Mouse (Mus musculus): ENCODE results near the gene Arl6. TPM values are rescaled to one million over a fixed set of nuclear protein-coding genes. Genes with fewer than 3 reads are reported as not detected.

Gene Arl6
- polyA plus RNA-seq, 1 experiment from 2014 or later = 24.1 TPM

DNA sequence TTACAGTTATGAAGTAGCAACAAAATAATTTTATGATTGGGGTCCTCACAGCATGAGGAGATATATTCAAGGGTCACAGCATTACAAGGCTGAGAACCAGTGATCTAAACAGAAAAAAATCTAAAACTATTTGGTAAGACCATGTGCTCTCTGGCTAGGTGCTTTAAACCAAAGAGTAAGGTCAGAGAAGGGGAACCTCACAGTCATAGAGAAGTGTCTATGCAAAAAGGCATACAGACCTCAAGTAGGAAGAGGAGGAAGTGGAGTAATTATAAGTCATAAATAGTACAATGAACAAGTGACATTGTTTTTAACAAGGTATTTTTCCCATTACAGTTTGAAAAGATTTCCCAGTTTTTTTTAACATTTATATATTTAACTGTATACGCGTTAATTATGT lies 17.6 kb downstream of the Arl6 start:
- H3K4me2 ChIP-seq (ENCODE audit: low read length) = no peak overlapping the region
- H3K4me1 ChIP-seq (replicated peaks; ENCODE audit: control insufficient read depth, insufficient read depth, low read length) = no peaks in the 10 kb centered on the region
- H3K27me3 ChIP-seq (replicated peaks; ENCODE audit: control insufficient read depth, insufficient read depth, low read length) = no peaks in the 10 kb centered on the region
- no peak overlapping the region for H3K9ac ChIP-seq (ENCODE audit: low read length)
- H3K9me3 ChIP-seq (ENCODE audit: control insufficient read depth, low read length) = no peaks in the 10 kb centered on the region
- 94% methylated on average over 2 of the region's 2 CpGs for WGBS
- no peak for ATAC-seq (replicated peaks; ENCODE audit: low FRiP score, low TSS enrichment, low read depth)
- H3K36me3 ChIP-seq (ENCODE audit: control insufficient read depth, insufficient read depth, low read length) = no peaks in the 10 kb centered on the region
- H3K4me3 ChIP-seq (ENCODE audit: low read depth, low read length) = no peak overlapping the region
- no peak for DNase-seq (ENCODE audit: low spot score)
- no peak overlapping the region for H3K27ac ChIP-seq (ENCODE audit: low read depth)

- H3K4me3 ChIP-seq (ENCODE audit: low read depth, low read length) = no peak overlapping the region
- WGBS = 31% methylated on average over 3 of the region's 3 CpGs
- H3K4me1 ChIP-seq (replicated peaks; ENCODE audit: control insufficient read depth, insufficient read depth, low read length) = no peaks in the 10 kb centered on the region
- H3K9me3 ChIP-seq (ENCODE audit: control insufficient read depth, low read length) = no peaks in the 10 kb centered on the region
- no peaks in the 10 kb centered on the region for H3K36me3 ChIP-seq (ENCODE audit: control insufficient read depth, insufficient read depth, low read length)
- H3K9ac ChIP-seq (ENCODE audit: low read length) = no peak overlapping the region
- H3K27me3 ChIP-seq (replicated peaks; ENCODE audit: control insufficient read depth, insufficient read depth, low read length) = no peaks in the 10 kb centered on the region
- H3K4me2 ChIP-seq (ENCODE audit: low read length) = no peak overlapping the region
- H3K27ac ChIP-seq (ENCODE audit: low read depth) = no peak overlapping the region
- DNase-seq (ENCODE audit: low spot score) = no peak
- no peak for ATAC-seq (replicated peaks; ENCODE audit: low FRiP score, low TSS enrichment, low read depth)
These were observed 22.0 kb downstream of the Arl6 start for GRCm38 (mm10) chr16:59617167-59617566.

DNA sequence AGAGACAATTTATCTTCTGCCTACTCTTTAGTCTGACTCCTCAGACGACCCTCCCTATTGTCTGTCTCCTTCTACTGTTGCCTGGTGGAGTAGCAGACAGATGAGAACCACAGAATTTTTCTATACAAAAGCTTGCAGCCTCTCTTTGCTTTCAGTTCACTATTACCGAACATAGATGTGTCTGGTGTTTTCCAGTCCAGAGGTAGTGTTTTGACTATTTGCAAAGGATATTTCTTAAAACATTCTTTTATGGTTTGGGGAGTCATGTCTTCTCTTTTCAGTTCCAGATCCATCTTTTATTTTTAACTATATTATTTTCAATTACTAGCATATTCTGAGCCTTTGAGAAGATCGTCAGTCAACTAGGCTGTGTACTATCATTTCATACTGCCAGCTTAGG lies 23.5 kb downstream of the Arl6 start:
- DNase-seq (ENCODE audit: low spot score) = no peak
- H3K9me3 ChIP-seq (ENCODE audit: control insufficient read depth, low read length) = no peaks in the 10 kb centered on the region
- no peak overlapping the region for H3K4me2 ChIP-seq (ENCODE audit: low read length)
- H3K27ac ChIP-seq (ENCODE audit: low read depth) = no peak overlapping the region
- H3K36me3 ChIP-seq (ENCODE audit: control insufficient read depth, insufficient read depth, low read length) = no peaks in the 10 kb centered on the region
- ATAC-seq (replicated peaks; ENCODE audit: low FRiP score, low TSS enrichment, low read depth) = no peak
- H3K9ac ChIP-seq (ENCODE audit: low read length) = no peak overlapping the region
- no peak overlapping the region for H3K4me3 ChIP-seq (ENCODE audit: low read depth, low read length)
- WGBS = 76% methylated on average over 3 of the region's 3 CpGs
- H3K27me3 ChIP-seq (replicated peaks; ENCODE audit: control insufficient read depth, insufficient read depth, low read length) = no peaks in the 10 kb centered on the region
- no peaks in the 10 kb centered on the region for H3K4me1 ChIP-seq (replicated peaks; ENCODE audit: control insufficient read depth, insufficient read depth, low read length)

DNA sequence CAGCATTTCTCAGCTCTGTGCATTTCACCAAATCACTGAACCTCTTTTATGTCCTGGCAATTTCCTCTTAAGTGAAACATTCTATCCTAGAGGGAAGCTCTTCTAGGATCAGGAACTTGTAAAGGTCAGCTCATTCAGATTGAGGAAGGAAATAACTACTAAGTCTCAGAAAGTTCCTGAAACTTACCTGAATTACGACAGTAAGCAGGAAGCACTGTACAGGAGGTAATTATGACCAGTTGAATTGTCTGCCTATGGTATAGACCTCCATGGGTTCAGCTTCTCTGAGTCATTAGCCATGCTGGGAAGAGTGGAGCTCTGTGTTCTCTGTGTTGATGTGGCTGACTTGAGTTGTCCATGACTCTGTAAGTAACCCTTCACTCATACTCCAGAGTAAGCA lies 28.4 kb downstream of the Arl6 start:
- Histone ChIP-seq H3K36me3 (ENCODE audit: control insufficient read depth, insufficient read depth, low read length) (no peaks in the 10 kb centered on the region), H3K27ac (ENCODE audit: low read depth) (no peak overlapping the region), H3K27me3 (replicated peaks; ENCODE audit: control insufficient read depth, insufficient read depth, low read length) (no peaks in the 10 kb centered on the region), H3K4me1 (replicated peaks; ENCODE audit: control insufficient read depth, insufficient read depth, low read length) (no peaks in the 10 kb centered on the region), H3K4me3 (ENCODE audit: low read depth, low read length) (no peak overlapping the region), H3K4me2 (ENCODE audit: low read length) (no peak overlapping the region), H3K9ac (ENCODE audit: low read length) (no peak overlapping the region), H3K9me3 (ENCODE audit: control insufficient read depth, low read length) (no peaks in the 10 kb centered on the region)
- 83% methylated on average over 1 of the region's 1 CpGs for WGBS
- ATAC-seq (replicated peaks; ENCODE audit: low FRiP score, low TSS enrichment, low read depth) (no peak), DNase-seq (ENCODE audit: low spot score) (no peak)

DNA sequence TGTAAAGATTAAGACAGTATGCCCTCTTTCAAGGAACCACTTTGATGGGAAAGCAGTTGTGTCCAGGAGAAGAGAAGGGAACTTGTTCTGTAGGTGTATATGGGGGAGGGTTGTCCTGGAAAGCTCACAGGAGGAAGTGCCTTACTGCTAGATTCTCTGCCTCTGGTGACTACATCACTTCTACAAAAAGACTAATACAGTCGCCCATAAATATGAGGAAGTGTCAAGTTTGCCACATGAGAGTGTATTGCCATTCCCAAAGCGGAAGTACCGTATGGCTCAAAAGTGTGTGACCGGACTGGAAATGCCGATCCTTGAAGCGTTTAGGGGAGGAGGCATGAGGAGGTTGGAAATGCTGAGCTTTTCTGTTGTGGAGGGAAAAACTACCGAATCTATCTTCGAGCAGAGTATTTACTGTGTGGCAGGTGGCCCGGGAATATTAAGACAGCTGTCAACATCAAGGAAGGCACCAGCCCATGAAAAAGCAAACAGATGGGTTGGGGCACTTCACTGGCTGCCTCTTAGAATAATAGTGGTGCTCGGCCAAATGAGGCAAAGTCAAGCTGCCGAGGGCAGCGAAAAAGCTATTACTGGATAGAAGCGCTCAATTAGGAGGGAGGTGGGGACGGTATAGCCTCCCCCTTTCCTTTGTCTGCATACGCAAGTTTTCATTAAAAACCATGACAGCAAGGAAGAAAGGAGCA lies 35.0 kb downstream of the Arl6 start:
- DNase-seq (ENCODE audit: low spot score) (no peak), ATAC-seq (replicated peaks; ENCODE audit: low FRiP score, low TSS enrichment, low read depth) (no peak)
- no peak overlapping the region for H3K4me2 ChIP-seq (ENCODE audit: low read length)
- no peaks in the 10 kb centered on the region for H3K36me3 ChIP-seq (ENCODE audit: control insufficient read depth, insufficient read depth, low read length)
- H3K9ac ChIP-seq (ENCODE audit: low read length) = no peak overlapping the region
- WGBS = 76% methylated on average over 15 of the region's 15 CpGs
- no peaks in the 10 kb centered on the region for H3K27me3 ChIP-seq (replicated peaks; ENCODE audit: control insufficient read depth, insufficient read depth, low read length)
- H3K4me3 ChIP-seq (ENCODE audit: low read depth, low read length) = no peak overlapping the region
- H3K9me3 ChIP-seq (ENCODE audit: control insufficient read depth, low read length) = no peaks in the 10 kb centered on the region
- no peak overlapping the region for H3K27ac ChIP-seq (ENCODE audit: low read depth)
- peaks cover 5% of the 10 kb centered on the region; the same call in 1 of the 2 replicates for H3K4me1 ChIP-seq (replicated peaks; ENCODE audit: control insufficient read depth, insufficient read depth, low read length)

DNA sequence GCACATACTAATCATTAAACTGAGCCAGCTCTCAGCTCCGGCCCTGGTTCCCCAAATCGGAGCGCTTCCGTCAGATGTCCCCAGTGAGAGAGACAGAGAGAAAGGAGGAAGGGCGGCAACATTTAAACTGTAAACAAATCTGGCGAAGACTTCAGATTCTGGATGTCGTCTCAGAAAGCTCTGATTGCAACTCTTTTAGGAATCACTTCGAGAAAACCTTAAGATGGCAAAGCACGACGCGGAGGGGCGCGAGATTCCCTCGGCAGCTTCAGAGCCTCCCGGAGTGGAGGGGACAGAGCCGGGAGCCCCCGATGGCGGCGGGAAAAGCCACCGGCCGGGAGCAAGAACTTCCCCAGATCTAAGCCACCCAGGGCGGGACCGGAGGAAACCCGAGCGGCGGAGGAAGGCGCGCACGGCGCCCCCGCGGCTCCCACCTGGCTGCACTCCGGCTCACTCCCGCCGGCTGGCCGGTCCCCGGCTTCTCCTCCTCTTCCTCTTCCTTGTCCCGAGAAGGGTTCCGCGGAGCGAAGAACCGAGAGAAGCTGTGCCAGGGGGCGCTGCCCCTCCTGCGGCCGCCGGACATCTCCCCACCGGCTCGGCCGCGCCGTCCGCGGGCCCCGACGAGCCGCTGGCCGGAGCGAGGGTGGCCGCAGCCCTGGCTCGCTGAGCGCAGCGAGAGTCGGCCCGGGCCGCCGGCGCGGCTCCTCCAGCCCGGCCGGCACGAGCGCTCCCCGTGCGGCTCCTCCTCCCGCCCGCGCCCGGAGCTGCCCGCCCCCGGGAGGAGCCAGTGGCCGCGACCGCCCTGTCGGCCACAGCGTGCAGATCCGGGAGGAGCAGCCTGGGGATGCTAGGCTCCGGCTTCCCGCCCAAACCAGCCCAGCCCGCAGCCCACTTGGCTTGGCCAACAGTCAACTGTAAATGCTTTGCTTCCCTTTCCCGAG lies 38.6 kb downstream of the Arl6 start, which contains the start of gene Crybg3:
Gene Crybg3, minus strand, starts transcription at position 669 of the 941 bp plus-strand sequence.
- peak; percentile 85 for DNase-seq (ENCODE audit: low spot score)
- Histone ChIP-seq H3K36me3 (ENCODE audit: control insufficient read depth, insufficient read depth, low read length) (no peaks in the 10 kb centered on the region), H3K4me2 (ENCODE audit: low read length) (peak within 1 kb of the TSS; percentile 56), H3K4me3 (ENCODE audit: low read depth, low read length) (peak within 1 kb of the TSS; percentile 73), H3K27me3 (replicated peaks; ENCODE audit: control insufficient read depth, insufficient read depth, low read length) (no peaks in the 10 kb centered on the region), H3K27ac (ENCODE audit: low read depth) (peak within 1 kb of the TSS; percentile 90), H3K9ac (ENCODE audit: low read length) (peak within 1 kb of the TSS; percentile 89), H3K9me3 (ENCODE audit: control insufficient read depth, low read length) (no peaks in the 10 kb centered on the region), H3K4me1 (replicated peaks; ENCODE audit: control insufficient read depth, insufficient read depth, low read length) (peaks cover 8% of the 10 kb centered on the region)
- under 1% methylated on average over 66 of the region's 90 CpGs for WGBS
- ATAC-seq (replicated peaks; ENCODE audit: low FRiP score, low TSS enrichment, low read depth) = peak; percentile 98

DNA sequence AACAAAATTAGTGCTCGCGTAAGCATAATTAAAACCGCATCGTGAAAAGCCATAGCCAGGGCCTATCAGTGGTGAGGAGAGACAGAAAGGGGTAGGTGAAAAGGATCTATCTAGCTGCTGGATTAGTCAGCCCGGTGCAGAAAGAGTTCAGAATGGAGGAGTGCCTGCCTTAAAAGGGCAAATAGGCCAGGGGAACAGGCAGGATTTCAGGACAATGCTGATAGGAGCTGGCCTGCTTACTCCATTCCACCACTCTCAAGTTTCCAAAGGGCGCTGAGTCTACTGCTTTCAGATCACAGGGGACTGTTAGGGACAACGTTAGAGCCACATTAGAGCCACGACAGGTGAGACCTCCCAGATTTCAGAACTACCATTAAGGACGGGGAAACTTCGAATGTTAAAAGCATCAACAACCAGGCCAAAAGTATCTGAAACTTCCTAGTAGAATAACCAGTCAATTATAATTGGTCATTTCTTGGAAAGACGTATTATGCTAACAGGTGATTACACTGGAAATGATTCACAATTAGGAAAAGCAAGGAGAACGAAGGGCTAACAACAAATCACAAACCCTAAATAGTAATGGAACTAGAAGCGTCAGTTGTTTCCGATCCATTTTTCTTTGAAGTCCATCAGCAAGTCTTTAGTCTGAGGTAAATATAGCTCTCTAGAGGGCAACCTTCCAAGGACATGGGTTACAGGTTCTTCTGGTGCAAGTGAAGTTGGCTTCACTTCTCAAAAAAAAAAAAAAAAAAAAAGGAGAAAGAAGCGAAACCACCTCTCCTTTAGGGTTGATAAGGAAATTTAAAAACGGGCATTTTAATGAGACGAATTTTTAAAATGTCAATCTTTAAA lies 39.6 kb downstream of the Arl6 start:
- H3K27ac ChIP-seq (ENCODE audit: low read depth) = no peak overlapping the region; the same call in 1 of the 2 replicates
- H3K4me2 ChIP-seq (ENCODE audit: low read length) = peak overlapping the region; percentile 56
- ATAC-seq (replicated peaks; ENCODE audit: low FRiP score, low TSS enrichment, low read depth) (no peak), DNase-seq (ENCODE audit: low spot score) (no peak)
- 25% methylated on average over 17 of the region's 17 CpGs for WGBS
- no peaks in the 10 kb centered on the region for H3K9me3 ChIP-seq (ENCODE audit: control insufficient read depth, low read length)
- H3K9ac ChIP-seq (ENCODE audit: low read length) = peak overlapping the region; percentile 89
- H3K4me3 ChIP-seq (ENCODE audit: low read depth, low read length) = peak overlapping the region; percentile 73
- H3K36me3 ChIP-seq (ENCODE audit: control insufficient read depth, insufficient read depth, low read length) = no peaks in the 10 kb centered on the region
- H3K4me1 ChIP-seq (replicated peaks; ENCODE audit: control insufficient read depth, insufficient read depth, low read length) = peaks cover 8% of the 10 kb centered on the region
- H3K27me3 ChIP-seq (replicated peaks; ENCODE audit: control insufficient read depth, insufficient read depth, low read length) = no peaks in the 10 kb centered on the region

DNA sequence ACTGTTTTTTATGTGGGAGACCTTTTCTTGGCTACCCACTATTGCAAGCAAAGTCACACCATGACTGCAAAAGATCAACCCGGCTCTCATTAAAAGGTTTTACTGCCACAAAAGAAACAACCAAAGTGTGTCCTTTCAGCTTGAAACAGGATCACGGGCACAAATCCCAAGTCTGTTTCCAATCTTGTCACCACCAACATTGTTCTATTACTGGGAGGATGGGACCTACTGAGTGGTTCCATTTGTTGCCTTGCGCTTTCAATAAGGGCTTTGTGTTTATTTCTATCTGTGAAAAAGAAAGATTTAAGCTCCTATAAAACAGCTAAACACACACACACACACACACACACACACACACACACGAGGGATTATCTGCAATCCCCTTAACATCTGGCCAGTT lies 40.2 kb downstream of the Arl6 start:
- Histone ChIP-seq H3K27me3 (replicated peaks; ENCODE audit: control insufficient read depth, insufficient read depth, low read length) (no peaks in the 10 kb centered on the region), H3K9ac (ENCODE audit: low read length) (peak overlapping the region; percentile 11; the same call in 1 of the 2 replicates), H3K36me3 (ENCODE audit: control insufficient read depth, insufficient read depth, low read length) (no peaks in the 10 kb centered on the region), H3K4me2 (ENCODE audit: low read length) (peak overlapping the region; percentile 56), H3K4me3 (ENCODE audit: low read depth, low read length) (peak overlapping the region; percentile 73; the same call in 1 of the 2 replicates), H3K27ac (ENCODE audit: low read depth) (no peak overlapping the region), H3K4me1 (replicated peaks; ENCODE audit: control insufficient read depth, insufficient read depth, low read length) (peaks cover 8% of the 10 kb centered on the region), H3K9me3 (ENCODE audit: control insufficient read depth, low read length) (no peaks in the 10 kb centered on the region)
- DNase-seq (ENCODE audit: low spot score) (no peak), ATAC-seq (replicated peaks; ENCODE audit: low FRiP score, low TSS enrichment, low read depth) (no peak)
- 46% methylated on average over 4 of the region's 4 CpGs for WGBS

All from intestine, embryonic 14.5 days (tissue).